Mouse (Mus musculus) erythroblast, embryonic 14.5 days (primary cell): ENCODE data around the gene Olfr870. TPM values are rescaled to one million over a fixed set of nuclear protein-coding genes. Genes with fewer than 3 reads are reported as not detected.
"Not testable (repeated sequence)": the region's sequence is repeated elsewhere in the genome, so short reads cannot be mapped to it uniquely, and the experiment has no call there.

Experiments
- H3K27me3 ChIP-seq: 2 replicates; pipeline ENCODE4 v1.6.1; 2012; ENCODE audit warnings: inconsistent platforms; ENCODE audit not compliant: control insufficient read depth
- H3K36me3 ChIP-seq: 2 replicates; pipeline ENCODE4 v1.6.1; 2012; ENCODE audit warnings: mild to moderate bottlenecking, inconsistent platforms; ENCODE audit not compliant: control insufficient read depth
- H3K4me1 ChIP-seq: 2 replicates; pipeline ENCODE4 v1.6.1; 2012; ENCODE audit warnings: inconsistent platforms; ENCODE audit not compliant: control insufficient read depth
- H3K4me3 ChIP-seq: replicated peaks from 2 replicates; pipeline ENCODE3; 2012; ENCODE audit warnings: moderate library complexity, mild to moderate bottlenecking, inconsistent platforms
- H3K9me3 ChIP-seq: 2 replicates; pipeline ENCODE4 v1.6.1; 2012; ENCODE audit warnings: low read length, inconsistent platforms, mixed read lengths; ENCODE audit not compliant: control insufficient read depth
- GATA1 ChIP-seq: IDR thresholded peaks from 2 replicates; pipeline ENCODE4 v1.6.1; 2012; ENCODE audit warnings: low read length, inconsistent platforms, mixed read lengths
- TAL1 ChIP-seq: IDR thresholded peaks from 3 replicates; pipeline ENCODE4 v1.6.1; 2012; ENCODE audit warnings: low read length, inconsistent platforms, mixed read lengths
- polyA plus RNA-seq: library from polyadenylated mRNA; stranded (reverse); fragments of >175 nt; gene quantifications from 2 replicates; pipeline ENCODE4 v1.2.3, GENCODE M21; 2012

Olfr870 gene
- polyA plus RNA-seq, result 0.01 TPM in 1 of 2 replicates, not detected in the other

DNA sequence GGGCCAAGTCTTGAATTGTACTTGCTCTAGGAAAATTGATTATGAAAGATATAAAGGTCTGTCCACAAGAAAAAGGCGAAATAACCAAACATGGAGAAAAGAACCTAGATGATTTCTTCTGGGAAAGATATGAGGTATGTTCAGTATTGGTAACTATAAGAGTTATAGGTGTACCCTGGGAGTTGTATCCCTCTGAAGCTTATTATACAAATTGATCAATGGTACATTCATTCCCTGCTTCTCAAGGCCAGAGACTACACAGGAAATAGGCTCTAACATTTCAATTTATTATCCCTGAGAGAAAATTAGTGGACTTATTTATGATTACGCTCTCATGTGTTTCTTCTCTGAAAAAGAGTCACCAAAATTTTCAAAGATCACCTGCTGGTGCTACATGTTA is at the start of gene Olfr870:
Gene Olfr870 (minus strand): TSS at position 101 of the 400 bp plus-strand sequence.
- TF ChIP-seq GATA1, result no peak
- TF ChIP-seq TAL1, result no peak
- no peaks in the 10 kb centered on the region for H3K4me1 ChIP-seq
- no peaks in the 10 kb centered on the region for H3K27me3 ChIP-seq
- no peaks in the 10 kb centered on the region for H3K9me3 ChIP-seq
- no peak within 1 kb of the TSS for H3K4me3 ChIP-seq
- no peaks in the 10 kb centered on the region for H3K36me3 ChIP-seq

DNA sequence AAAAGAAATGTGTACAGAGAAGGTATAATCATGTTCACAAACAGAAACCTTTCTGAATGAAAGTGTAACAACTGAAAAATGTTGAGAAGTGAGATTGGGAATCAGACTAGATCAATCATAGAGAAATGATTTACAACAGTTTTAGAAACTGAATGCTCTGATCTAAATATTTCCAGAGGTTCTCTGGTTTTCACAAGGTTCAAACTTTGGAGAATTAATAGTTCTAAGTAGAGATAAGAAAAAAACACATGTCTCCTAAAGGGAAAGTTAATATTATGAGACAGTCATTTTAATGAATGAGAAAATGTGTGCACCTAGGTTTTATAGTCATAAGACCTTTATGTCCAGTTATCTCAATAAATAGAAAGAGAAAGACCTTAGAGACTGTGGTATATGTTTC is 38.0 kb upstream of the Olfr870 start, which contains the start of gene Olfr871:
Gene Olfr871 (plus strand): TSS at position 301 of the 400 bp plus-strand sequence.
- H3K4me1 ChIP-seq, result no peaks in the 10 kb centered on the region
- TF ChIP-seq TAL1, result no peak
- H3K9me3 ChIP-seq, result no peaks in the 10 kb centered on the region

DNA sequence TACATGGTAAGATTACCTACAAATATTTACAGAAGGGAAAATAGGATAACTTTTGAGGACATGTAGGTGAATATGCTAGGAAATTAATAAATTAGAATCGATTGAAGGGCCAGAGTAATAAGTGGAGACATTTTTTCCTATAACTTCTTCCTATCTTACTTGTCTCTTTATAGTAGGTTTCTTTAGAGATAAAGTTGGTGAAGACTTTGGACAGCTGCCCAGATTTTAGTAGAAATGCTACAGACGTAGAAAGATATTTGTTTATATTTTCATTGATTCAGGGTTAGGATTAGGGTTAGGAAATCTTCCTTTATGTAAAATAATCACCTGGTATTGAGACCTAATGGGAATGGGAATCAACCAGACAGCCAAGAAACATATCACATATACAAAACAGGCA is 37.6 kb upstream of the Olfr870 start:
- Histone ChIP-seq H3K9me3 (no peaks in the 10 kb centered on the region), H3K4me3 (no peak overlapping the region), H3K36me3 (no peaks in the 10 kb centered on the region), H3K4me1 (no peaks in the 10 kb centered on the region), H3K27me3 (no peaks in the 10 kb centered on the region)
- TF ChIP-seq GATA1 (no peak), TAL1 (no peak)

More for the DNA sequence above, 38.0 kb upstream of the Olfr870 start, which contains the start of gene Olfr871:
- H3K36me3 ChIP-seq, result no peaks in the 10 kb centered on the region
- no peak within 1 kb of the TSS for H3K4me3 ChIP-seq
- H3K27me3 ChIP-seq, result no peaks in the 10 kb centered on the region

DNA sequence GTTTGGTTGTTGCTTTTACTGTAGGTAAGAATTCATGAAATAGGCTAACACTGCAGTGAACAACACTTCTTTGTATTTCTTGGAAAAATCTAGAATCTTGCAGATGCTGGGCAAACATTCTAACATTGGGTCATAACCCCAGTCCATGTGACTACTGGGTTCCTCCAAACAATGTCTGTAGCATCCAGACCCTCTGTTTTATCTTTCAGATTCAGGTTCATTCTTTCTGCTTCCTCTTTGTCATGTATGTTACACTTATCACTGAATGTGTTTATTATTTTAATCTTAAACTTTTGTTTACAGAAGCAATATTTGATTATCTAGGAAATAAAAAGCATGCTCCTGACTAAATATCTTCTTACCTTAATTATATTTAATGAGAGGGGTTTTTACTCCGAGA is 37.0 kb upstream of the Olfr870 start:
- H3K9me3 ChIP-seq, result no peaks in the 10 kb centered on the region
- no peak for TF ChIP-seq TAL1
- no peak for TF ChIP-seq GATA1
- H3K4me1 ChIP-seq, result no peaks in the 10 kb centered on the region
- H3K27me3 ChIP-seq, result no peaks in the 10 kb centered on the region
- H3K36me3 ChIP-seq, result no peaks in the 10 kb centered on the region
- no peak overlapping the region for H3K4me3 ChIP-seq

DNA sequence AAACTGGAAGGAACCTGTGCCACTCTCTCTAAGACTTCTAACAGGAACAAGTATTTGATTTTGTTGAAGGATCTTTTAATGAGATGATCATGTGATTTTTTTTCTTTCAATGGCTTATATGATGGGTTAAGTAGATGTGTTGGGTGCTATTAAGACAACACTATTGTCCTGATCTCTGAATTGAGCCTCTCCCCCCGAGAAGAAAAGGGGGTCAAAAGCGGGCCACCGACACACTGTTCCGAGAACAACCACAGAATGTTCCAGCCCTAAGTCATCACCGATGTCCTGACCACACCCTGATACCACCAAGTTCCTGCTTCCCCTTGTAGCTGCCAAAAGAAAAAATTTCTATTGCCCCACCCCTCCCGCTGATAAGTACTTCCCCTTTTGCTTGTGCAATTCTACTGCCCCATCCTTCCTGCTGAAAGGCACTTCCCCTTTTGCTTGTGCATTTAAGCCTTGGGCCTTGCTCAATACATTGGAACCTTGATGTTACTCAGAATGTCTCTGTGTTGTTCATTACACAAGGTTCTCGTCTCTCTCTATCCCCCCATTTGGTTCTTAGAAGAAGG is 29.6 kb upstream of the Olfr870 start:
- not testable (repeated sequence) for H3K4me3 ChIP-seq, H3K4me1 ChIP-seq, H3K9me3 ChIP-seq, H3K27me3 ChIP-seq, H3K36me3 ChIP-seq

DNA sequence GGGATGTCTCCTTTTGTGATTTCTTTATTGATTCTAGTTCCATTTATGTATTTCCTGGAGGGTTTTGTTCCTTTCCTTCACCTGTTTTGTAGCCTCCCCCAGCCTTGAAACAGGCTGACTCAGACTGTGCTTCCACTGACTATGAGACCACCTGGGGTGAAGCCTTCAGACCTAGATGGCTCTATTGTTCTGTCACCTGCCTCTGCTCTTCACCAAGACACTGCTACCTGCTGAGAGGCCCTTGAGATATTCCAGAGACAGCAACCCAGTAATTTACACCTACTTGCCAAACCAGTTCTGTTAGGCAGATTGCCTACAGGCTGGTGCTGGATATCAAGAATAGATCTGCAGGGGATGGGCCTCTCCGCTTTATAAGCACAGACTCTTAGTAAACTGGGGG is 28.3 kb upstream of the Olfr870 start:
- H3K9me3 ChIP-seq, result peaks cover 5% of the 10 kb centered on the region; the same call in 1 of the 2 replicates
- H3K4me3 ChIP-seq, result no peak overlapping the region
- no peaks in the 10 kb centered on the region for H3K27me3 ChIP-seq
- no peaks in the 10 kb centered on the region for H3K36me3 ChIP-seq
- TF ChIP-seq GATA1, result no peak
- no peaks in the 10 kb centered on the region for H3K4me1 ChIP-seq

DNA sequence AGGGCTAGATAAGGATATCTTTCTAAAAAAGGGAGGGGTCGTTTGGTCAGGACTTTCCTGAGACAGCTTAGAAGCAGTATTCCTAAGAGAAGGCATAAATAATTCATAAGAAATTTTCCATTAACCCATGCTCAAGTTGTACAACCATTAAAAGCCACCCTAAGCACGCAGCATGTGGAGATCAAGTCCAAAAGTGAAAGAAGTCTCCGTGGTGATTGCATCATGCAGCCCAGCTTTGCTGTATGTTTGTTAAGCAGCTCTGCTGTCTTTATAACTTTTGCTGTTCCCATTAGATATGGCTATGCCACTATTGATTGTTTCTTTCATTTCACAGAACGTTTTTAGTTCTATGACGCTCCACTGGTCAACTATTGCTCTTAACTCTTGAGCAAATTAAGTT is 5.6 kb upstream of the Olfr870 start:
- no peaks in the 10 kb centered on the region; the same call in 1 of the 2 replicates for H3K9me3 ChIP-seq
- no peaks in the 10 kb centered on the region for H3K4me1 ChIP-seq
- no peak overlapping the region for H3K4me3 ChIP-seq
- no peak for TF ChIP-seq TAL1
- no peaks in the 10 kb centered on the region for H3K36me3 ChIP-seq
- H3K27me3 ChIP-seq, result no peaks in the 10 kb centered on the region

DNA sequence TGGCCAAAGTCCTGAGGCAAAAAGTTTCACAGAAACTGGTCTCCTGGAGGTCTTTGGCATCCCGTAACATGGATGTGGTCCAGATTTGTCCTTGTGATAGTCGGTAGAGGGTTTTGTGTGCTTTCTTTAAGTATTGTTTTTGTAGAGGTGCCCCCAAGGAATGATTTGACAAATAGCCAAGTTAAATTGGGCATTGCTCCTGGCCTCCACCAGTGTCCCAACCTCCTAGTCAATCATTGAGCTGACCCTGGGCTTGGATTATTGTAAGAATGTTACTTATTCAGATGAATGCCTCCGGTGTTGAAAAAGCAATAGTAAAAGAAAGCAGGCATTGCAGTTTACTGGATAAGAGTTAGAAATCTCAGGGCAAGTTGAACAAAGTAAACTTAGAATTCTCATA is 24.2 kb downstream of the Olfr870 start:
- H3K27me3 ChIP-seq, result no peaks in the 10 kb centered on the region
- peaks cover 6% of the 10 kb centered on the region for H3K9me3 ChIP-seq
- H3K4me1 ChIP-seq, result no peaks in the 10 kb centered on the region
- no peak overlapping the region for H3K4me3 ChIP-seq
- H3K36me3 ChIP-seq, result no peaks in the 10 kb centered on the region
- TF ChIP-seq TAL1 (no peak), GATA1 (no peak)

DNA sequence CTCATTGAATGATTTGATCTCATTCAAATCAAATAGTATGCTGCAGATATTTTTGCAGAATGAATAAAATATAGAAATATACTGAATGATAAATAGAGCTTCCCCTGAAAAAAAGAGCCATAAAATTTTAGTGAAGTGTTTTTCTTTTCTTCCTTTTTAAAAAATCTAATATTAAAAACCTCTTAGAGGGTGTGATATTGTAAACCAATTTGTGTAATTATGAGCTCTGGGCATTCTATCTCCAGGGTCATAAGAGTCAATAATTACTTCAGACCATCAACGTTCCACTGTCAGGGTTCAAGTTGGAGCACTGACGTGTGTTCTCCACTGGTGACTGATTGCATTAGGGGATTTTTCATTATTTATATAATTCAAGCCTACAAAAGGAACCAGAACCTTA is 45.1 kb downstream of the Olfr870 start, which contains the start of gene Olfr869:
Gene Olfr869 (plus strand): TSS at position 301 of the 400 bp plus-strand sequence.
- no peaks in the 10 kb centered on the region for H3K9me3 ChIP-seq
- TF ChIP-seq TAL1, result no peak
- TF ChIP-seq GATA1, result no peak
- H3K4me1 ChIP-seq, result no peaks in the 10 kb centered on the region
- H3K36me3 ChIP-seq, result no peaks in the 10 kb centered on the region
- no peaks in the 10 kb centered on the region for H3K27me3 ChIP-seq
- no peak within 1 kb of the TSS for H3K4me3 ChIP-seq

Other genes with a start within 250 kb of the Olfr870 start
- gene Olfr866, start 146.0 kb downstream of the Olfr870 start, polyA plus RNA-seq, result not detected in 2 replicates
- gene Olfr867, start 116.5 kb downstream of the Olfr870 start, polyA plus RNA-seq, result not detected in 2 replicates
- not detected in 2 replicates for gene Olfr868, start 75.4 kb downstream of the Olfr870 start, polyA plus RNA-seq
- not detected in 2 replicates for gene Olfr869, start 45.0 kb downstream of the Olfr870 start, polyA plus RNA-seq
- gene Olfr871, start 38.1 kb upstream of the Olfr870 start, polyA plus RNA-seq, result not detected in 2 replicates
- gene Olfr872, start 63.1 kb upstream of the Olfr870 start, polyA plus RNA-seq, result not detected in 2 replicates
- gene Olfr39, start 108.3 kb upstream of the Olfr870 start, polyA plus RNA-seq, result not detected in 2 replicates
- not detected in 2 replicates for gene Olfr873, start 124.5 kb upstream of the Olfr870 start, polyA plus RNA-seq
- not detected in 2 replicates for gene Olfr18, start 162.0 kb upstream of the Olfr870 start, polyA plus RNA-seq
- gene Zfp560, start 211.1 kb upstream of the Olfr870 start, polyA plus RNA-seq, result 0.04 and 0.06 TPM in 2 replicates